Mouse (Mus musculus): ENCODE measurements around the gene Prr23a2.
A peak's percentile ranks its signal among the peaks of the same experiment; 100 is the strongest.

Prr23a2 gene

GRCm38 (mm10) chr9:98856210-98856609 is at the start of gene Prr23a2:
Gene Prr23a2 (plus strand): TSS chr9:98856494.
- no peak for DNase-seq

GRCm38 (mm10) chr9:98807631-98808030 is 48.7 kb upstream of the Prr23a2 start:
- DNase-seq, result no peak

GRCm38 (mm10) chr9:98809526-98809925 is 46.8 kb upstream of the Prr23a2 start:
- peak in 1 of 2 experiments; percentile 73 for DNase-seq

GRCm38 (mm10) chr9:98816066-98816465 is 40.2 kb upstream of the Prr23a2 start:
- peak in 1 of 2 experiments; percentile 19 for DNase-seq

GRCm38 (mm10) chr9:98817592-98817991 is 38.7 kb upstream of the Prr23a2 start:
- no peak for DNase-seq

- DNase-seq, result no peak
Observed at GRCm38 (mm10) chr9:98818971-98819370, 37.3 kb upstream of the Prr23a2 start.

- no peak for DNase-seq
Observed at GRCm38 (mm10) chr9:98819481-98819880, 36.8 kb upstream of the Prr23a2 start.

GRCm38 (mm10) chr9:98820461-98820860 is 35.8 kb upstream of the Prr23a2 start:
- DNase-seq, result no peak

- no peak for DNase-seq
Observed at GRCm38 (mm10) chr9:98821067-98821466, 35.2 kb upstream of the Prr23a2 start.

- no peak for DNase-seq
Observed at GRCm38 (mm10) chr9:98823805-98824204, 32.5 kb upstream of the Prr23a2 start.

- DNase-seq, result no peak
Observed at GRCm38 (mm10) chr9:98829508-98829907, 26.8 kb upstream of the Prr23a2 start.

- no peak for DNase-seq
Observed at GRCm38 (mm10) chr9:98837537-98838074, 18.7 kb upstream of the Prr23a2 start.

GRCm38 (mm10) chr9:98842117-98842516 is 14.2 kb upstream of the Prr23a2 start, which contains the start of gene Prr23a1:
Gene Prr23a1 (plus strand): TSS chr9:98842503.
- no peak for DNase-seq

- DNase-seq, result peak in 1 of 2 experiments; percentile 4
Observed at GRCm38 (mm10) chr9:98863463-98863862, 7.2 kb downstream of the Prr23a2 start.

GRCm38 (mm10) chr9:98864571-98864970 is 8.3 kb downstream of the Prr23a2 start, which contains the start of gene Prr23a3:
Gene Prr23a3 (plus strand): TSS chr9:98864767.
- no peak for DNase-seq

GRCm38 (mm10) chr9:98901486-98901885 is 45.2 kb downstream of the Prr23a2 start:
- no peak for DNase-seq

GRCm38 (mm10) chr9:98902819-98903218 is 46.5 kb downstream of the Prr23a2 start, which contains the start of gene 7420426K07Rik:
Gene 7420426K07Rik (plus strand): TSS chr9:98903119.
- no peak for DNase-seq

Data from kidney, postnatal 25 days (tissue).